Mouse (Mus musculus) left cerebral cortex, postnatal 14 days (tissue): Measurements from ENCODE around the gene Fgf11. TPM values are rescaled to one million over a fixed set of nuclear protein-coding genes. Genes with fewer than 3 reads are reported as not detected.

Experiments
- DNase-seq, 2 experiments: peaks; one replicate each; pipeline ENCODE4 v3.0.0; 2021 to 2022; ENCODE audit warnings: low spot score in 2 of 2, mixed read lengths in 1 of 2
- intact Hi-C: fragments of 180-260 bp; cut with DNase I; formaldehyde crosslinking; loops from one replicate; pipeline ENCODE4 v1.15.1; 2025
- total RNA-seq, 2 experiments: library from RNA; stranded (reverse); gene quantifications; 2 replicates each; pipeline ENCODE4 v1.2.3; 2021

The Fgf11 gene
- total RNA-seq, 2 experiments from 2014 or later = 15.4 to 20.4 TPM

- intact Hi-C loops = no loop called here
- DNase-seq = no peak
Measured at GRCm38 (mm10) chr11:69823456-69823855, 21.8 kb upstream of the Fgf11 start.

GRCm38 (mm10) chr11:69822080-69822479, 20.4 kb upstream of the Fgf11 start, which contains the start of gene Spem1:
Gene Spem1, minus strand, starts transcription at chr11:69822180.
- intact Hi-C loops = no loop called here
- DNase-seq = no peak

GRCm38 (mm10) chr11:69818871-69819270, 17.2 kb upstream of the Fgf11 start:
- intact Hi-C loops = no loop called here
- DNase-seq = no peak

GRCm38 (mm10) chr11:69818365-69818764, 16.7 kb upstream of the Fgf11 start, which contains the start of gene Spem2:
Gene Spem2, minus strand, starts transcription at chr11:69818465.
- intact Hi-C loops = no loop called here
- DNase-seq = no peak

- no peak for DNase-seq
- intact Hi-C loops = no loop called here
Measured at GRCm38 (mm10) chr11:69816520-69816919, 14.9 kb upstream of the Fgf11 start.

- intact Hi-C loops = no loop called here
Measured at GRCm38 (mm10) chr11:69815155-69815554, 13.5 kb upstream of the Fgf11 start, which contains the start of gene Gm39566. Gene Gm39566, minus strand, starts transcription at chr11:69815298.

GRCm38 (mm10) chr11:69810280-69810679, 8.6 kb upstream of the Fgf11 start:
- DNase-seq = no peak
- intact Hi-C loops = no loop called here

More at GRCm38 (mm10) chr11:69815155-69815554, 13.5 kb upstream of the Fgf11 start, which contains the start of gene Gm39566:
- no peak for DNase-seq

- intact Hi-C loops = no loop called here
- no peak for DNase-seq
Measured at GRCm38 (mm10) chr11:69807641-69808040, 6.0 kb upstream of the Fgf11 start.

- no peak for DNase-seq
- intact Hi-C loops = no loop called here
Measured at GRCm38 (mm10) chr11:69806378-69806777, 4.7 kb upstream of the Fgf11 start.

GRCm38 (mm10) chr11:69804972-69805909, 3.6 kb upstream of the Fgf11 start, which contains the start of gene Tmem102:
Gene Tmem102, minus strand, starts transcription at chr11:69805624.
- no peak for DNase-seq
- intact Hi-C loops = loop anchor here (5.0 kb wide), 1 partner anchor 72 kb away; the partner anchor contains the start of gene Tmem95

- no peak for DNase-seq
- intact Hi-C loops = loop anchor here (5.0 kb wide), 1 partner anchor 73 kb away; the partner anchor contains the start of gene Tmem95
Measured at GRCm38 (mm10) chr11:69804652-69804940, 2.9 kb upstream of the Fgf11 start.

- intact Hi-C loops = loop anchor here (2.0 to 5.0 kb wide), 3 partner anchors 33 to 73 kb away; partner anchors contain the start of genes Nlgn2, Tmem95 and Zbtb4
- peak; percentile 59 to 74 for DNase-seq
Measured at GRCm38 (mm10) chr11:69803786-69804651, 2.4 kb upstream of the Fgf11 start.

GRCm38 (mm10) chr11:69803328-69803727, 1.7 kb upstream of the Fgf11 start:
- intact Hi-C loops = loop anchor here (2.0 to 5.0 kb wide), 3 partner anchors 33 to 74 kb away; partner anchors contain the start of genes Nlgn2, Tmem95 and Zbtb4
- no peak for DNase-seq

- peak; percentile 43 to 82 for DNase-seq
- intact Hi-C loops = loop anchor here (2.0 to 5.0 kb wide), 3 partner anchors 34 to 75 kb away; partner anchors contain the start of genes Nlgn2, Tmem95 and Zbtb4
Measured at GRCm38 (mm10) chr11:69802648-69803105, 1.0 kb upstream of the Fgf11 start.

- peak; percentile 65 to 74 for DNase-seq
- intact Hi-C loops = loop anchor here (5.0 kb wide), 1 partner anchor 77 kb away; the partner anchor contains the start of gene Tmem95
Measured at GRCm38 (mm10) chr11:69800392-69801197, 1.1 kb downstream of the Fgf11 start.

- DNase-seq = peak; percentile 59 to 72
- intact Hi-C loops = loop anchor here (5.0 kb wide), 1 partner anchor 77 kb away; the partner anchor contains the start of gene Tmem95
Measured at GRCm38 (mm10) chr11:69800138-69800391, 1.6 kb downstream of the Fgf11 start.

- intact Hi-C loops = loop anchor here (5.0 kb wide), 1 partner anchor 78 kb away; the partner anchor contains the start of gene Tmem95
- DNase-seq = no peak
Measured at GRCm38 (mm10) chr11:69799394-69800137, 2.1 kb downstream of the Fgf11 start.

- DNase-seq = no peak
- intact Hi-C loops = no loop called here
Measured at GRCm38 (mm10) chr11:69797924-69798323, 3.7 kb downstream of the Fgf11 start.
